ENCODE assay signal across 10 mouse cellular contexts in the genomic region with DNA sequence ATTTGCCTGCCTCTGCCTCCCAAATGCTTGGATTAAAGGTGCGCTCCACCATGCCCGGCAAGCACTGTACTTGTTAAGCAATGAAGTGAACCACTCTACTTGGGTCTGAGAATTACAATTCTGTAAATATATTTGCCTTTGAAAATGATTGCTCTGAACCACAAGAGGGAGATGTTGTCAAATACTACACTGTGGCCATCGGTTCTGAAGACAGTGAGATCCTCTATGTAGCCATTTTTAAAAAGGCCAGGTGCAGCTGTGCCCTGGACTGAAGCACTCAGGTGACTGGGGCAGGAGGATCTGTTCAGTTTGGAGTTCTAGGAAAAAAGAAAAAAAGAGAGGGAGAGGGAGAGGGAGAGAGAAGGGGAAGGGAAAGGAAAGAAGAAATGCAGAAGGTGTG. TPM values are rescaled to one million over a fixed set of nuclear protein-coding genes. Genes with fewer than 3 reads are reported as not detected.
DNase-seq lines count a peak whose midpoint lies in the region; ATAC-seq and TF ChIP-seq lines count a peak whose summit lies in the region.
"Had no signal": no experiment of that assay in that cellular context is flagged by ENCODE, and none has a peak within 500 bp of the region (broad histone marks: within the 10 kb centered on the region; RNA-seq: fewer than 3 reads in every experiment).

No protein-coding gene starts in this region.

- peaks cover 5% of the 10 kb centered on the region; the same call in 1 of the 2 replicates for H3K36me3 ChIP-seq in kidney, embryonic 15.5 days
- peaks cover 9% of the 10 kb centered on the region for H3K36me3 ChIP-seq in C2C12 (ENCODE audit: control insufficient read depth, insufficient read depth)
- peaks cover 23% of the 10 kb centered on the region; the same call in 1 of the 2 replicates for H3K36me3 ChIP-seq in liver, embryonic 13.5 days

- no peaks in the 10 kb centered on the region for H3K79me2 ChIP-seq in C2C12 (ENCODE audit: control insufficient read depth, insufficient read depth)

- 71% methylated on average over 3 of the region's 3 CpGs for WGBS in kidney, embryonic 15.5 days
- 50% methylated on average over 3 of the region's 3 CpGs for WGBS in liver, embryonic 13.5 days (ENCODE audit: insufficient replicate concordance)

- H3K27ac ChIP-seq in kidney, embryonic 15.5 days: no peak overlapping the region
- H3K27ac ChIP-seq in liver, embryonic 13.5 days: no peak overlapping the region
- H3K27ac ChIP-seq: heart, embryonic 13.5 days; limb, embryonic 13.5 days had no signal

- H3K79me3 ChIP-seq in C2C12 (ENCODE audit: low read depth): no peaks in the 10 kb centered on the region

- no peaks in the 10 kb centered on the region for H3K9me3 ChIP-seq in kidney, embryonic 15.5 days (replicated peaks)
- H3K9me3 ChIP-seq in liver, embryonic 13.5 days (replicated peaks): no peaks in the 10 kb centered on the region
- H3K9me3 ChIP-seq: heart, embryonic 13.5 days; limb, embryonic 13.5 days had no signal

- no peak for ATAC-seq in kidney, embryonic 15.5 days (replicated peaks; ENCODE audit: low FRiP score)
- ATAC-seq in liver, embryonic 13.5 days (ENCODE audit: low read depth): peak; percentile 29; the same call in 1 of the 2 replicates

- no peak overlapping the region for H3ac ChIP-seq in C2C12 (ENCODE audit: control insufficient read depth, insufficient read length, low read depth)

- peak; percentile 33 for DNase-seq in kidney, adult 18-20 months
- peak; percentile 61 for DNase-seq in R1 (ENCODE audit: low read depth, low spot score)
- no peak for DNase-seq in liver, embryonic 13.5 days
- DNase-seq in cerebellum, adult 11-12 months: no peak
- no peak for DNase-seq in ovary, postnatal 36 days (ENCODE audit: low spot score)
- DNase-seq in right cerebral cortex, adult 18-20 months: no peak

- H3K4me3 ChIP-seq in kidney, embryonic 15.5 days (replicated peaks): no peak overlapping the region
- no peak overlapping the region for H3K4me3 ChIP-seq in C2C12 (ENCODE audit: insufficient read depth, poor library complexity, severe bottlenecking)
- no peak overlapping the region for H3K4me3 ChIP-seq in liver, embryonic 13.5 days (replicated peaks)
- H3K4me3 ChIP-seq: heart, embryonic 13.5 days; limb, embryonic 13.5 days had no signal

- no peaks in the 10 kb centered on the region for H3K27me3 ChIP-seq in kidney, embryonic 15.5 days
- H3K27me3 ChIP-seq in C2C12 (ENCODE audit: control insufficient read depth, insufficient read depth, insufficient read length): no peaks in the 10 kb centered on the region
- H3K27me3 ChIP-seq in liver, embryonic 13.5 days: no peaks in the 10 kb centered on the region
- H3K27me3 ChIP-seq: heart, embryonic 13.5 days; limb, embryonic 13.5 days had no signal

- TF ChIP-seq CTCF in C2C12 (IDR thresholded peaks at IDR 0.05; ENCODE audit: control insufficient read depth, insufficient read depth, insufficient read length): peak; percentile 8

- no peak overlapping the region for H3K4me2 ChIP-seq in kidney, embryonic 15.5 days
- H3K4me2 ChIP-seq in liver, embryonic 13.5 days: no peak overlapping the region
- H3K4me2 ChIP-seq: heart, embryonic 13.5 days; limb, embryonic 13.5 days had no signal

- H3K9ac ChIP-seq in kidney, embryonic 15.5 days: no peak overlapping the region
- no peak overlapping the region for H3K9ac ChIP-seq in liver, embryonic 13.5 days
- H3K9ac ChIP-seq: heart, embryonic 13.5 days; limb, embryonic 13.5 days had no signal

- H3K4me1 ChIP-seq in kidney, embryonic 15.5 days: peaks cover 21% of the 10 kb centered on the region
- peaks cover 5% of the 10 kb centered on the region for H3K4me1 ChIP-seq in liver, embryonic 13.5 days (replicated peaks)

TF ChIP-seq in C2C12, 6 proteins besides CTCF, POLR2A, EP300 and RAD21:
- TF ChIP-seq CEBPB (IDR thresholded peaks at IDR 0.05; ENCODE audit: low read depth): no peak

RNA-seq across cellular contexts. Expression of gene Tubd1, which starts 23.6 kb away (rescaled TPM):
- polyA plus RNA-seq in kidney, embryonic 15.5 days (2015; fragmentation: Nextera tagmentation; extraction: Ambion mirVana): 10.3 and 10.5 TPM in 2 replicates
- 6.1 TPM for polyA plus RNA-seq in C2C12 (2012; fragmentation: generic; extraction: Trizol)
- 13.2 and 13.6 TPM in 2 replicates for polyA plus RNA-seq in liver, embryonic 13.5 days (2015; fragmentation: Nextera tagmentation; extraction: Ambion mirVana)

RNA-seq across cellular contexts. Expression of gene Rps6kb1, which starts 23.8 kb away (rescaled TPM):
- polyA plus RNA-seq in kidney, embryonic 15.5 days (2015; fragmentation: Nextera tagmentation; extraction: Ambion mirVana): 60.9 and 70.7 TPM in 2 replicates
- 9.8 TPM for polyA plus RNA-seq in C2C12 (2012; fragmentation: generic; extraction: Trizol)
- polyA plus RNA-seq in liver, embryonic 13.5 days (2015; fragmentation: Nextera tagmentation; extraction: Ambion mirVana): 30.5 and 34.4 TPM in 2 replicates

Comparison
In these comparisons a context has a peak if more than half of its experiments do, and no peak if none do; other contexts are left out.
1. DNase-seq: peak in kidney, adult 18-20 months (single experiment) and R1 (single experiment); none in liver, embryonic 13.5 days (single experiment), cerebellum, adult 11-12 months (single experiment), ovary, postnatal 36 days (single experiment) and right cerebral cortex, adult 18-20 months (single experiment).